Mouse (Mus musculus): Measurements from ENCODE around the gene Sptssb.

Gene Sptssb

GRCm38 (mm10) chr3:69839485-69839884, 20.3 kb downstream of the Sptssb start:
- DNase-seq (ENCODE audit: low read depth, low spot score) = no peak

- DNase-seq (ENCODE audit: low read depth, low spot score) = no peak
Measured at GRCm38 (mm10) chr3:69829532-69829931, 30.2 kb downstream of the Sptssb start.

- DNase-seq (ENCODE audit: low read depth, low spot score) = no peak
Measured at GRCm38 (mm10) chr3:69824536-69824935, 35.2 kb downstream of the Sptssb start.

- no peak for DNase-seq (ENCODE audit: low read depth, low spot score)
Measured at GRCm38 (mm10) chr3:69820614-69821013, 39.1 kb downstream of the Sptssb start.

GRCm38 (mm10) chr3:69819851-69820200, 39.9 kb downstream of the Sptssb start:
- DNase-seq (ENCODE audit: low read depth, low spot score) = no peak

- no peak for DNase-seq (ENCODE audit: low read depth, low spot score)
Measured at GRCm38 (mm10) chr3:69819146-69819850, 40.4 kb downstream of the Sptssb start.

- DNase-seq (ENCODE audit: low read depth, low spot score) = no peak
Measured at GRCm38 (mm10) chr3:69818466-69818865, 41.3 kb downstream of the Sptssb start.

- DNase-seq (ENCODE audit: low read depth, low spot score) = no peak
Measured at GRCm38 (mm10) chr3:69816547-69816946, 43.2 kb downstream of the Sptssb start.

- no peak for DNase-seq (ENCODE audit: low read depth, low spot score)
Measured at GRCm38 (mm10) chr3:69813005-69813695, 46.6 kb downstream of the Sptssb start.

GRCm38 (mm10) chr3:69812442-69812841, 47.3 kb downstream of the Sptssb start:
- no peak for DNase-seq (ENCODE audit: low read depth, low spot score)

GRCm38 (mm10) chr3:69808479-69808878, 51.3 kb downstream of the Sptssb start:
- DNase-seq (ENCODE audit: low read depth, low spot score) = no peak

GRCm38 (mm10) chr3:69803137-69803536, 56.6 kb downstream of the Sptssb start:
- DNase-seq (ENCODE audit: low read depth, low spot score) = no peak

GRCm38 (mm10) chr3:69800829-69801384, 58.8 kb downstream of the Sptssb start:
- no peak for DNase-seq (ENCODE audit: low read depth, low spot score)

GRCm38 (mm10) chr3:69799096-69799495, 60.6 kb downstream of the Sptssb start:
- no peak for DNase-seq (ENCODE audit: low read depth, low spot score)

- DNase-seq (ENCODE audit: low read depth, low spot score) = no peak
Measured at GRCm38 (mm10) chr3:69797969-69798368, 61.8 kb downstream of the Sptssb start.

- no peak for DNase-seq (ENCODE audit: low read depth, low spot score)
Measured at GRCm38 (mm10) chr3:69797533-69797932, 62.2 kb downstream of the Sptssb start.

- no peak for DNase-seq (ENCODE audit: low read depth, low spot score)
Measured at GRCm38 (mm10) chr3:69792823-69793417, 66.8 kb downstream of the Sptssb start.

GRCm38 (mm10) chr3:69779246-69779796, 80.4 kb downstream of the Sptssb start:
- DNase-seq (ENCODE audit: low read depth, low spot score) = no peak

- DNase-seq (ENCODE audit: low read depth, low spot score) = no peak
Measured at GRCm38 (mm10) chr3:69773356-69773755, 86.4 kb downstream of the Sptssb start.
